ENCODE assay signal across 8 mouse cellular contexts in genomic region chr7:25133092-25134049, GRCm38 (mm10). TPM values are rescaled to one million over a fixed set of nuclear protein-coding genes. Genes with fewer than 3 reads are reported as not detected.
DNase-seq lines count a peak whose midpoint lies in the region; ATAC-seq and TF ChIP-seq lines count a peak whose summit lies in the region.

No protein-coding gene starts in this region.

- ATAC-seq in embryonic facial prominence, embryonic 11.5 days (replicated peaks; ENCODE audit: insufficient number of reproducible peaks, low FRiP score, low TSS enrichment, low read depth), result peak; percentile 36; the same call in 1 of the 2 replicates
- 0 out of 2 replicates have a peak, but pooled peaks have one; percentile 42 for ATAC-seq in limb, embryonic 13.5 days (ENCODE audit: low FRiP score, low read depth)
- ATAC-seq in midbrain, embryonic 15.5 days (replicated peaks), result peak; percentile 67

- intact Hi-C loops in heart, adult 2 months (cut with DNase I), result loop anchor here (1.0 to 10.0 kb wide), 3 partner anchors 54 to 271 kb away; no protein-coding TSS in a partner anchor

- H3K79me2 ChIP-seq in heart, adult 2 months (replicated peaks; ENCODE audit: control insufficient read depth, insufficient read depth, low read length), result no peaks in the 10 kb centered on the region

- TF ChIP-seq CTCF in heart, adult 2 months (IDR thresholded peaks at IDR 0.05), result peak; percentile 87
- TF ChIP-seq CTCF in spleen, adult 2 months (IDR thresholded peaks at IDR 0.05; ENCODE audit: extremely low read depth, insufficient read depth, insufficient read length, insufficient replicate concordance), result peak; percentile 92

- peak overlapping the region; percentile 10; the same call in 1 of the 2 replicates for H3K4me2 ChIP-seq in embryonic facial prominence, embryonic 11.5 days (ENCODE audit: low read depth, low read length)
- H3K4me2 ChIP-seq in limb, embryonic 13.5 days (replicated peaks), result peak overlapping the region; percentile 60
- peak overlapping the region; percentile 59 for H3K4me2 ChIP-seq in midbrain, embryonic 15.5 days

- TF ChIP-seq EP300 in heart, adult 2 months (IDR thresholded peaks at IDR 0.05; ENCODE audit: insufficient read depth, low read depth, low read length), result no peak

- DNase-seq in 3134 (ENCODE audit: extremely low read depth, insufficient read length, low spot score), result peak; percentile 68
- DNase-seq in adrenal gland, postnatal 14 days, result peak; percentile 90
- peak; percentile 92 for DNase-seq in embryonic facial prominence, embryonic 11.5 days (ENCODE audit: low spot score)
- DNase-seq in heart, adult 2 months, result peak; percentile 80 to 83
- peak; percentile 45 to 76 for DNase-seq in kidney, adult 8-10 months
- peak; percentile 75 to 85 for DNase-seq in spleen, adult 2 months (ENCODE audit: low read depth in 1 of 2, low spot score in 2 of 2)

- no peaks in the 10 kb centered on the region for H3K4me1 ChIP-seq in embryonic facial prominence, embryonic 11.5 days (ENCODE audit: control insufficient read depth, insufficient read depth, low read length)
- no peaks in the 10 kb centered on the region for H3K4me1 ChIP-seq in heart, adult 2 months (ENCODE audit: control insufficient read depth, insufficient read depth, low read length)
- peaks cover 5% of the 10 kb centered on the region; the same call in 1 of the 2 replicates for H3K4me1 ChIP-seq in limb, embryonic 13.5 days
- peaks cover 29% of the 10 kb centered on the region for H3K4me1 ChIP-seq in midbrain, embryonic 15.5 days
- peaks cover 8% of the 10 kb centered on the region for H3K4me1 ChIP-seq in spleen, adult 2 months (ENCODE audit: control insufficient read depth, insufficient read depth, insufficient read length)

- H3K27ac ChIP-seq in embryonic facial prominence, embryonic 11.5 days (replicated peaks; ENCODE audit: low read depth, low read length), result no peak overlapping the region
- H3K27ac ChIP-seq in heart, adult 2 months, result no peak overlapping the region
- H3K27ac ChIP-seq in limb, embryonic 13.5 days, result no peak overlapping the region
- H3K27ac ChIP-seq in midbrain, embryonic 15.5 days, result peak overlapping the region; percentile 57
- H3K27ac ChIP-seq in spleen, adult 2 months (ENCODE audit: insufficient read depth, low read length), result peak overlapping the region; percentile 86

- no peaks in the 10 kb centered on the region for H3K9me3 ChIP-seq in embryonic facial prominence, embryonic 11.5 days (replicated peaks; ENCODE audit: control insufficient read depth, low read length)
- peaks cover 3% of the 10 kb centered on the region; the same call in 1 of the 2 replicates for H3K9me3 ChIP-seq in limb, embryonic 13.5 days
- H3K9me3 ChIP-seq in midbrain, embryonic 15.5 days, result no peaks in the 10 kb centered on the region

- H3K36me3 ChIP-seq in embryonic facial prominence, embryonic 11.5 days (replicated peaks; ENCODE audit: control insufficient read depth, insufficient read depth, low read depth, low read length), result no peaks in the 10 kb centered on the region
- H3K36me3 ChIP-seq in heart, adult 2 months (ENCODE audit: control insufficient read depth, insufficient read depth, low read length), result no peaks in the 10 kb centered on the region
- H3K36me3 ChIP-seq in limb, embryonic 13.5 days, result no peaks in the 10 kb centered on the region
- H3K36me3 ChIP-seq in midbrain, embryonic 15.5 days (replicated peaks), result no peaks in the 10 kb centered on the region
- H3K36me3 ChIP-seq in spleen, adult 2 months (ENCODE audit: control insufficient read depth, insufficient read depth, low read length), result no peaks in the 10 kb centered on the region

- H3K27me3 ChIP-seq in embryonic facial prominence, embryonic 11.5 days (ENCODE audit: control insufficient read depth, insufficient read depth, low read length), result peaks cover 25% of the 10 kb centered on the region
- peaks cover 8% of the 10 kb centered on the region for H3K27me3 ChIP-seq in heart, adult 2 months (ENCODE audit: control insufficient read depth, insufficient read depth, low read length)
- H3K27me3 ChIP-seq in limb, embryonic 13.5 days, result peaks cover 73% of the 10 kb centered on the region
- no peaks in the 10 kb centered on the region; the same call in 1 of the 2 replicates for H3K27me3 ChIP-seq in midbrain, embryonic 15.5 days (replicated peaks)
- no peaks in the 10 kb centered on the region for H3K27me3 ChIP-seq in spleen, adult 2 months (ENCODE audit: control insufficient read depth, insufficient read depth, low read length)

- no peak overlapping the region for H3K4me3 ChIP-seq in embryonic facial prominence, embryonic 11.5 days (ENCODE audit: low read depth, low read length)
- no peak overlapping the region for H3K4me3 ChIP-seq in heart, adult 2 months
- peak overlapping the region; percentile 28 for H3K4me3 ChIP-seq in limb, embryonic 13.5 days
- H3K4me3 ChIP-seq in midbrain, embryonic 15.5 days, result peak overlapping the region; percentile 31
- peak overlapping the region; percentile 89; the same call in 1 of the 2 replicates for H3K4me3 ChIP-seq in spleen, adult 2 months (ENCODE audit: extremely low read depth, insufficient read depth, insufficient read length)

- WGBS in embryonic facial prominence, embryonic 11.5 days, result 7% methylated on average over 33 of the region's 38 CpGs
- WGBS in heart, adult 2 months, result 9% methylated on average over 38 of the region's 38 CpGs
- 9% methylated on average over 38 of the region's 38 CpGs for WGBS in limb, embryonic 13.5 days
- WGBS in midbrain, embryonic 15.5 days, result 5% methylated on average over 37 of the region's 38 CpGs
- 11% methylated on average over 37 of the region's 38 CpGs for WGBS in spleen, adult 2 months

- no peak overlapping the region for H3K9ac ChIP-seq in embryonic facial prominence, embryonic 11.5 days (replicated peaks; ENCODE audit: low read length)
- no peak overlapping the region for H3K9ac ChIP-seq in heart, adult 2 months (ENCODE audit: low read depth, low read length)
- no peak overlapping the region for H3K9ac ChIP-seq in limb, embryonic 13.5 days
- H3K9ac ChIP-seq in midbrain, embryonic 15.5 days, result peak overlapping the region; percentile 18; the same call in 1 of the 2 replicates

- TF ChIP-seq POLR2A in heart, adult 2 months (IDR thresholded peaks at IDR 0.05; ENCODE audit: insufficient read depth, low read depth, low read length), result no peak
- no peak for TF ChIP-seq POLR2A in spleen, adult 2 months (IDR thresholded peaks at IDR 0.05; ENCODE audit: low read depth, low read length)

RNA-seq across cellular contexts. Expression of gene Pou2f2, which starts 46.2 kb away (rescaled TPM):
- 0.96 and 5.1 TPM in 2 replicates for total RNA-seq in adrenal gland, postnatal 14 days (2021)
- polyA plus RNA-seq in embryonic facial prominence, embryonic 11.5 days (2014; fragmentation: Nextera tagmentation; extraction: Ambion mirVana), result 4.2 and 9.8 TPM in 2 replicates
- total RNA-seq in heart, adult 2 months (2021), result under 1 TPM; 0.39 to 0.64 TPM
- 0.38 and 1.5 TPM in 2 replicates for polyA plus RNA-seq in heart, adult 2 months (2012; rRNA removed)
- 2.0 and 2.2 TPM in 2 replicates for polyA plus RNA-seq in limb, embryonic 13.5 days (2015; fragmentation: Nextera tagmentation; extraction: Ambion mirVana)
- 45.5 and 59.1 TPM in 2 replicates for polyA plus RNA-seq in midbrain, embryonic 15.5 days (2015; fragmentation: Nextera tagmentation; extraction: Ambion mirVana)
- polyA plus RNA-seq in spleen, adult 2 months (2012; rRNA removed), result 61.7 and 83.3 TPM in 2 replicates

Comparison
In these comparisons a context has a peak if more than half of its experiments do, and no peak if none do; other contexts are left out.
1. H3K27ac ChIP-seq: peak in midbrain, embryonic 15.5 days (single experiment) and spleen, adult 2 months (single experiment); none in embryonic facial prominence, embryonic 11.5 days (single experiment), heart, adult 2 months (single experiment) and limb, embryonic 13.5 days (single experiment).
2. H3K4me2 ChIP-seq: peak in every context shown above with its lines; median percentile 60 in limb, embryonic 13.5 days; 59 in midbrain, embryonic 15.5 days; 10 in embryonic facial prominence, embryonic 11.5 days.
3. H3K4me3 ChIP-seq: peak in limb, embryonic 13.5 days (single experiment), midbrain, embryonic 15.5 days (single experiment) and spleen, adult 2 months (single experiment); none in embryonic facial prominence, embryonic 11.5 days (single experiment) and heart, adult 2 months (single experiment).
4. Peak in every context shown above with its lines, with median percentiles within 50 percentile points of each other: DNase-seq and ATAC-seq.